Mouse (Mus musculus) intestine, embryonic 16.5 days (tissue): Measurements from ENCODE around the gene Amd1. TPM values are rescaled to one million over a fixed set of nuclear protein-coding genes. Genes with fewer than 3 reads are reported as not detected.
"Not testable (repeated sequence)": the region's sequence is repeated elsewhere in the genome, so short reads cannot be mapped to it uniquely, and the experiment has no call there.

Source experiments
- ATAC-seq: fragments of 200-750 bp; cut with Nextera tagmentation; 2 replicates; pipeline ENCODE4 v1.8.0; 2017; ENCODE audit warnings: moderate TSS enrichment, moderate library complexity
- H3K27ac ChIP-seq: fragments of 300-500 bp; sonication (generic); 2 replicates; pipeline ENCODE4 v1.5.1; 2014; ENCODE audit warnings: mild to moderate bottlenecking, low read length
- H3K27me3 ChIP-seq: fragments of 300-500 bp; sonication (generic); replicated peaks from 2 replicates; pipeline ENCODE4 v1.6.1; 2014; ENCODE audit warnings: low read length, control low read depth, mixed read lengths; ENCODE audit not compliant: control insufficient read depth, insufficient read depth
- H3K36me3 ChIP-seq: fragments of 300-500 bp; sonication (generic); 2 replicates; pipeline ENCODE4 v1.6.1; 2014; ENCODE audit warnings: low read length, control low read depth; ENCODE audit not compliant: control insufficient read depth, insufficient read depth
- H3K4me1 ChIP-seq: fragments of 300-500 bp; sonication (generic); 2 replicates; pipeline ENCODE4 v1.6.1; 2014; ENCODE audit warnings: low read length, control low read depth, mixed read lengths; ENCODE audit not compliant: control insufficient read depth, insufficient read depth
- H3K4me2 ChIP-seq: fragments of 300-500 bp; sonication (generic); 2 replicates; pipeline ENCODE4 v1.6.1; 2014; ENCODE audit warnings: low read depth, low read length, control low read depth
- H3K4me3 ChIP-seq: fragments of 300-500 bp; sonication (generic); 2 replicates; pipeline ENCODE4 v1.5.1; 2014; ENCODE audit warnings: mild to moderate bottlenecking, low read length
- H3K9ac ChIP-seq: fragments of 300-500 bp; sonication (generic); 2 replicates; pipeline ENCODE4 v1.6.1; 2014; ENCODE audit warnings: low read depth, low read length
- H3K9me3 ChIP-seq: fragments of 300-500 bp; sonication (generic); 2 replicates; pipeline ENCODE4 v1.6.1; 2016; ENCODE audit warnings: low read length, control low read depth; ENCODE audit not compliant: control insufficient read depth
- WGBS: fragments of 180-500 bp; shearing (Covaris S2); extraction: QIAGEN DNeasy Blood & Tissue Kit; methylation state at CpG from one replicate; pipeline ENCODE4 v1.1.7; 2014; 5-methylcytosine and 5-hydroxymethylcytosine counted together
- polyA plus RNA-seq: library from polyadenylated mRNA; unstranded; fragments of >200 nt; fragmentation: Nextera tagmentation; extraction: Ambion mirVana; gene quantifications from 2 replicates; pipeline ENCODE4 v1.2.1, GENCODE M21; 2015

Gene Amd1
- polyA plus RNA-seq, 1 experiment from 2014 or later = 47.2 TPM

DNA sequence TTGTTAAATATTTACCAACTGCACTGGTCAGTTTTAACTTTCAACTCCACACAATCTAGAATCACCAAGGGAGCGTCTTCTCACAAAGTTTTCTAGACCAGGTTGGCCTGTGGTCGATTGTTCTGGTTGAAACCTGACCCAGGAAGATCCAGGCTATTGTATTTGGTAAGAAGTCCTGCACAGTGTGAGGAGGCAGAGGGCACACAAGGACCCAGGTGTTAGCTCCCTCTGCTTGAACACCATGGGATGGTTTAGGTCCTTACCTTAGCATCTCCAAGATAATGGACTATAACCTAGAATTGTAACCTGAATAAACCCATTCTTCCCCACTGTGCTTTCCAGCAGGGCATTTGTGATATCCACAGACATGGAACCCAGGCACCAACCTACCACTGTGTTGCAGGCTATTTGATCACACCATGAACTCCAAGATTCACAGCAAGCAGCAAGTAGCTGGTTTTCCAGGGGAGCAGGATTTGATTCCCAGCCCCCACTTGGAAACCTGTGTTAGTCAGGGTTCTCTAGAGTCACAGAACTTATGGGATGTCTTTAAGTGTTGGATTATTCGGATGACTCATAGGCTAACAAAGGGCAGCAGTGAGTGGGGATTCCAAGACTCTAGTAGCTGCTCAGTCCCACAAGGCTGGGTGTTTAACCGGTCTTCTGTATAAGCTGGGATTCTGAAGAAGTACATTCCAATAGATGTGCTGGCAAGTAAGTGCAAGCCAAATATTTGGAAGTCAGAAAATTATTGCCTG lies 6.0 kb upstream of the Amd1 start:
- H3K4me3 ChIP-seq = no peak overlapping the region
- no peaks in the 10 kb centered on the region for H3K27me3 ChIP-seq
- no peak for ATAC-seq
- H3K4me2 ChIP-seq = no peak overlapping the region
- H3K27ac ChIP-seq = no peak overlapping the region
- H3K36me3 ChIP-seq = no peaks in the 10 kb centered on the region
- peaks cover 3% of the 10 kb centered on the region; the same call in 1 of the 2 replicates for H3K9me3 ChIP-seq
- no peak overlapping the region for H3K9ac ChIP-seq
- peaks cover 4% of the 10 kb centered on the region; the same call in 1 of the 2 replicates for H3K4me1 ChIP-seq
- WGBS = 59% methylated on average over 4 of the region's 4 CpGs

DNA sequence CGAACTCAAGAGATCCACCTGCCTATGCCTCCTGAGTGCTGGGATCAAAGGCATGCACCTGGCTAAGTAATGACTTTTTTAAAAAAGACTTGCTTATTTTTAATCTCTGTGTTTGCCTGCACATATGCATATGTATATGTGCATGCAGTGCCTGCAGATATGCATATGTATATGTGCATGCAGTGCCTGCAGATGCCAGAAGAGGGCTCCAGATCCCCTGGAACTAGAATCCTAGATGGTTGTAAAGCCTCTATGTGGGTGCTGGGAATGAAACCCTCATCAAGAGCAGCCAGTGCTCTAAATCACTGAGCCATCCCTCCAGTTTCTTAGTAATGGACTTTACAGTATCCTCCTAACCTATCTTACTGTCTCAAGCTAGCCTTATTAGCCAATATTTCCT lies 4.0 kb upstream of the Amd1 start:
- H3K36me3 ChIP-seq = no peaks in the 10 kb centered on the region
- H3K27ac ChIP-seq = no peak overlapping the region
- no peak for ATAC-seq
- H3K9me3 ChIP-seq = peaks cover 3% of the 10 kb centered on the region; the same call in 1 of the 2 replicates
- H3K27me3 ChIP-seq = no peaks in the 10 kb centered on the region
- 93% methylated on average over 1 of the region's 1 CpGs for WGBS
- H3K4me2 ChIP-seq = no peak overlapping the region
- no peak overlapping the region for H3K4me3 ChIP-seq
- H3K4me1 ChIP-seq = no peaks in the 10 kb centered on the region
- no peak overlapping the region for H3K9ac ChIP-seq

DNA sequence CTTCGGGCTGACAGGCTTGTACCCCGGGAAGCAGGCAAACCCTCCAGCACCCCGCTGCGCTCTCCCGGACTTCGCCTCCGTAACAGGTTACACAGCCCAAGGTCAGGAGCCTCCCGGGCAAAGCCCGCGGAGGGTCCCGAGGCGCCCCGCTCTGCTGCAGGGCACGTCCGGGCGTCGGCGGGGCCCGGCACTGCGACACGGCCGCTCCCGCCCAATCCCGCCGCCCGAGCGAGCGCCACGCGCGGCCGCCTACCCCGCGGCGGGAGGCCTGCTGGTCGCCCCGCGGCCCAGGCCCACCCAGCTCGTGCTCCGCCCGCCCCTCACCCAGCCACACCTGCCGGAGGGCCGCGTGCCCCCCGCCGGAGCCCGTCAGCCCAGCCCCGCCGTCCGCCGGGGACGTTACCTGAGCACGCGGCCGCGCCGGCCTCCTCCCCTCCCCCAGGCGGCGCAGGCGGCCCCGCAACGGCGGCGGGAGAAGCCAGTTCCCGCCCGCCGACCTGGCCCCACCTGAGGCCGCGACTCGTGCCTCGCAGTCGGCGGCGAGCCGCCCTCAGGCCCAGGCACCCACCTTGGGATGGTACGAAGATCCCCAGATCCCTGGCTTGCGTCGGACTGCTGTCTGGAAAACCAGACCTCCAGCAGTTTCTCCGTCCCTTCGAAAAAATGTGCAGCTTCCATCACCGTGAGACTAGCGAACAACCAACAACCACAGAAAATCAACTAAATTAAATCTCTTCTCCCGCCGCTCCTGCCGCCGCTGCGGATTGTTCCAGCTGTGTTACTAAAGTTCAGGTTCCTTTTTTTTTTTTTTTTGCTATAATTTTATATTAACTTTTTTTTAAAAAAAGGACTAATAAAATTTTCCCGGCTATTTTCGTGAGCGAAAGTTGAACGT lies 558 bp downstream of the Amd1 start:
- H3K27me3 ChIP-seq, H3K36me3 ChIP-seq, H3K9me3 ChIP-seq: not testable (repeated sequence)
- peaks cover 14% of the 10 kb centered on the region for H3K4me1 ChIP-seq
- H3K4me2 ChIP-seq = peak overlapping the region; percentile 57
- peak overlapping the region; percentile 96 for H3K4me3 ChIP-seq
- H3K9ac ChIP-seq = peak overlapping the region; percentile 94
- ATAC-seq = peak; percentile 55
- WGBS = under 1% methylated on average over 63 of the region's 91 CpGs
- peak overlapping the region; percentile 93 for H3K27ac ChIP-seq

DNA sequence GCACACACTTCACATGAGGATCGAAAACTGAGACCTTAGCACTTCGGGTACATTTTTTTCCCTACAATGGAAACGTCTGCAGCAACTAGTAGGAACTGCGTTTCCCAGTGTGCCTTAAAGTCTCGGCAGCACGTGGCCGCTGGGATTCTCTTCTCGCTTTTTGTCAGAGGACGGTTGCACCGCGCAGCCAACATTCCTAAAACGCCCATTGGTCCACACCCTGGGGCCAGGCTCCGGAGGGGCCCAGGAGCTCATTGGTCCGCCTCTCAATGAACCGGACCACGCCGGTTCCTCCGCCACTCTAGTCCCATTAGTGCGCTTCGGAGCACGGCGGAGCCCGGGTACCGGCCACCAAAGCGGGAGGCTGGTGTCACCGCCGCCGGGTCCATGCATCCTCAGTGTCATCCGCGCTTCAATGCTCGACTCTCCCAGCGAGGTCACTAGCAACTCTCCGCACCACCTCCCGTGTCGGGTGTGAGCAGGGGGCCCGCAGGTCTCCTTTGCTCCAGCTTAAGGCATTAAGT lies 1.3 kb downstream of the Amd1 start:
- peak; percentile 84 for ATAC-seq
- under 1% methylated on average over 36 of the region's 36 CpGs for WGBS
- peak overlapping the region; percentile 94 for H3K9ac ChIP-seq
- no peaks in the 10 kb centered on the region for H3K27me3 ChIP-seq
- peak overlapping the region; percentile 96 for H3K4me3 ChIP-seq
- peaks cover 14% of the 10 kb centered on the region for H3K4me1 ChIP-seq
- peak overlapping the region; percentile 93 for H3K27ac ChIP-seq
- H3K4me2 ChIP-seq = peak overlapping the region; percentile 57
- no peaks in the 10 kb centered on the region for H3K36me3 ChIP-seq
- H3K9me3 ChIP-seq = no peaks in the 10 kb centered on the region

DNA sequence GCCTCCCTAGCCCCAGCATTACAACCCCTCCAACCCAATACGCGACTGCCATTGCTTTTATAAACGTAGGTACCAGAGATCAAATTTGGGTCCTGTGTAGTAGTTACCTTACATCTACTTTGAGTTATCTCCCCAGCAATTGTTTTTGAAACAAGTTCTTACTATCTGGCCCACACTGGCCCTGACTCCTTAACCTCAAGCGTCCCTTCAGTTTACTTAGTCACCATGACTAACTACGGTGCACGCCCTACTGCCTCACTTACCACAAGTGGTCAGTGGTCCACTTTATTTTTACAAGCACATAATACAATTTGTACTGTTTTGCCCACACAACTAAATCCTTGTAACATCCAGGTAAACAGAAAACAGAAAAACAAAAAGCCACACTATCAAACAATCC lies 9.3 kb downstream of the Amd1 start:
- WGBS = 90% methylated on average over 6 of the region's 6 CpGs

DNA sequence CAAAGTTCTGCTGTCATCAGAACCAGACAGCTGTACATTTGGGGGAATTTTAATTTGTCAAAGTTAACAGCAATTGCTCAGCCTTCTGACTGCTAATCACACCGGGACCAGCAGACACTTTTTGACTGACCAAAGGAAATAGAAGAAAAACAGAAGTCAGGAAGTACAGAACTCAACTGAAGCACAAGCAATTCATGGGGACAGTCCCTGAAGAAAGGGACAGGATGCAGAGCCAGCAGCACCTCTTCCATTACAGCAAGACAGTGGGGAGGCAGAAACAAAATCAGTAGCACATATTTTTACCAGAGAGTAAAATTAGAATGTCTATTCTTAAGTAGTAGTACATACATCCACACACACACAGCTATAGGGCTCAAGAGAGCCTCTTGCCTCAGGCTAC lies 15.2 kb downstream of the Amd1 start:
- Histone ChIP-seq H3K4me2 (no peak overlapping the region), H3K27me3 (no peaks in the 10 kb centered on the region), H3K4me1 (no peaks in the 10 kb centered on the region), H3K9ac (no peak overlapping the region), H3K9me3 (no peaks in the 10 kb centered on the region), H3K27ac (no peak overlapping the region), H3K36me3 (peaks cover 8% of the 10 kb centered on the region; the same call in 1 of the 2 replicates), H3K4me3 (no peak overlapping the region)
- 83% methylated on average over 1 of the region's 1 CpGs for WGBS
- no peak for ATAC-seq

More for the DNA sequence above, 9.3 kb downstream of the Amd1 start:
- Histone ChIP-seq H3K9me3 (no peaks in the 10 kb centered on the region), H3K4me2 (no peak overlapping the region), H3K4me3 (no peak overlapping the region), H3K27ac (no peak overlapping the region), H3K36me3 (no peaks in the 10 kb centered on the region), H3K9ac (no peak overlapping the region), H3K27me3 (no peaks in the 10 kb centered on the region), H3K4me1 (peaks cover 6% of the 10 kb centered on the region)
- ATAC-seq = no peak

DNA sequence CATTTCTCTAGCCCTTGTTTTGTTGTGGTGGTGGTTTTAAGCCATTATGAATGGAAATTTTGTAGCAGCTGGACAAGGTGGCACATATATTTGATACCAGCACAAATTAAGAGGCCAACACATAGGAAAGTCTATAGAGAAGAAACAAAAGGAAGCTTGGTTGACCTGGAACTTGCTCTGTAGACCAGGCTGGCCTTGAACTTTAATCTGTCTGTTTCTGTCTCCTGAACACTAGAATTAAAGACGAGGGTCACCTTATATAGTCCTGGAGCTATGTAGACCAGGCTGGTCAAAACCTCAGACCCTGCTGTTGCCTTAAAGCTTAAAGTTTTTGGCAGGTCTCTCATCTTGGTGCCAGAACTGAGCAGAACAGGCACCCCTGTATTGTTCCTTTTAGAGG lies 16.4 kb downstream of the Amd1 start:
- WGBS = 84% methylated on average over 1 of the region's 1 CpGs
- ATAC-seq = no peak
- H3K4me2 ChIP-seq = no peak overlapping the region
- peaks cover 8% of the 10 kb centered on the region; the same call in 1 of the 2 replicates for H3K36me3 ChIP-seq
- H3K9me3 ChIP-seq = no peaks in the 10 kb centered on the region
- no peak overlapping the region for H3K4me3 ChIP-seq
- no peak overlapping the region for H3K27ac ChIP-seq
- no peaks in the 10 kb centered on the region for H3K27me3 ChIP-seq
- H3K9ac ChIP-seq = no peak overlapping the region
- no peaks in the 10 kb centered on the region for H3K4me1 ChIP-seq

DNA sequence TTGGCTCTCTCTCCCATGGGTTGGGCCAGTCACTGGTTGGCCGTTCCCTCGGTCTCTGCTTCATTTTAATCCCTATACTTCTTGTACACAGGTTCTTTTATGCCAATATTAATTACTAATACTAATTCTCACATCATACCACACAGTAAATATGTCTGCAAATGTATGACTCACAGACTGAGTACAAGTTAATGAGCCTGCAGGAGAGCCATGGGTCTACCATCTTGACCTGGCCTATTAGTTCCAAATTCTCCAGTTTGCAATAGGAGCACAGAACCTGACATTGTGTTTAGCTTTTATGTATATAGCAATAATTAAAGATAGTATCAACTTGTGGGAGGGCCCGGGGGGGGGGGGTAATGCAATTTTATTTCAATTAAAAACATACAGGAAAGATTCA lies 17.0 kb downstream of the Amd1 start:
- 89% methylated on average over 3 of the region's 3 CpGs for WGBS

DNA sequence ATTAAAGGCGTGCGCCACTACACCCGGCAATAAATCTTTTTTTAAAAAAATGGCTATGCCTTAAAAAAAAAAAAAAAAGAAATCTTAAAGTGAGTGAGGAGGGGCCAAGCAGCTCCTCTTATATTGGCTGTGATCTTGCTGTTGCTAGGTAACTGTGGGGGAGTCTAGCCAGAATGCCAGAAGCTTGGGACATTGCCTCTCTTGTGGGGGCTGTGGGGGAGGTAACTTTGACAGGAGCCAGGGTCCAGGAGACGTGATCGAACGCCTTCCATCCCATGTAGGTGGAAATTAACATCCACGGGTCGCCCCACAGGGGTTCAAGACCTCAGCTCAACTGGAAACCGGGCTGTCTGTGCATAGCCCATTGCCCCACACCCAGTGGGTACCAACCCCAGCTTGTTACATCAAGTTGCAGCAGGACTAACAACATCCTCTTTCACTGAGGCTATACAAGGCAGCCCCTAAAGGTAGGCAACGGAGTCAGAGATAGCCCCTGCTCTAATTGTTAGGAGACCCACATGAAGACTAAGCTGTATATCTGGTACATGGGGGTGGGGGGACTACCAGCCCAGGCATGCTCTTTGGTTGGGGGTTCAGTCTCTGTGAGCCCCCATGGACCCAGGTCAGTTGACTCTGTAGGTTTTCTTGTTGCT lies 17.7 kb downstream of the Amd1 start:
- Histone ChIP-seq H3K36me3 (peaks cover 8% of the 10 kb centered on the region; the same call in 1 of the 2 replicates), H3K4me2 (no peak overlapping the region), H3K9me3 (no peaks in the 10 kb centered on the region), H3K27ac (no peak overlapping the region), H3K4me3 (no peak overlapping the region), H3K4me1 (no peaks in the 10 kb centered on the region), H3K27me3 (no peaks in the 10 kb centered on the region), H3K9ac (no peak overlapping the region)
- no peak; the same call in 1 of the 2 replicates for ATAC-seq
- WGBS = 88% methylated on average over 10 of the region's 10 CpGs

More for the DNA sequence above, 17.0 kb downstream of the Amd1 start:
- Histone ChIP-seq H3K27me3 (no peaks in the 10 kb centered on the region), H3K9me3 (no peaks in the 10 kb centered on the region), H3K4me2 (no peak overlapping the region), H3K27ac (no peak overlapping the region), H3K9ac (no peak overlapping the region), H3K4me1 (no peaks in the 10 kb centered on the region), H3K4me3 (no peak overlapping the region), H3K36me3 (peaks cover 8% of the 10 kb centered on the region; the same call in 1 of the 2 replicates)
- no peak for ATAC-seq
